ENCODE assay signal across 24 mouse cellular contexts in the genomic region with DNA sequence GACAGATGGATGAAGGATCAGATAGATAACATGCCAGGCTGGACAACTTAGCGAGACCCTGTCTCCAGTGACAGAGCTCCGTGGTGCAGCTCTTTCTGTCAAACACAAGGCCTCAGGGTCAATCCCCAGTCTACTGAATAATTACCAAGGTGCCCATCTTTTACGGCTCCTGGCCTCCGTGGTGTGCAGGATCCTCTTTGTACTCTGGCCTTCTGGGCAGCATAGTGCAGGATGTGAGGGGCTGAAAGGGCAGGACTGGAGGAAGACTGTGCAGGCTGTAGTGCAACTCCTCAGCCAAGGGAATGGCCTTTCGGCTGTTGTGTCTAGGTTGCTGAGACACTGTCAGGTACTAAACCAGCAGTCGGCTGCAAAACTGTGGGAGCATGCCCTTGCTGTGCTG. TPM values are rescaled to one million over a fixed set of nuclear protein-coding genes. Genes with fewer than 3 reads are reported as not detected.
DNase-seq lines count a peak whose midpoint lies in the region; ATAC-seq lines count a peak whose summit lies in the region.
"Had no signal": no experiment of that assay in that cellular context is flagged by ENCODE, and none has a peak within 500 bp of the region (broad histone marks: within the 10 kb centered on the region; RNA-seq: fewer than 3 reads in every experiment).

No protein-coding gene starts in this region.

- H3K36me3 ChIP-seq in hindbrain, embryonic 13.5 days: peaks cover 52% of the 10 kb centered on the region
- peaks cover 7% of the 10 kb centered on the region for H3K36me3 ChIP-seq in hindbrain, embryonic 11.5 days (ENCODE audit: control insufficient read depth, insufficient read depth, low read length)
- peaks cover 81% of the 10 kb centered on the region for H3K36me3 ChIP-seq in liver, embryonic 13.5 days
- H3K36me3 ChIP-seq in liver, embryonic 11.5 days (ENCODE audit: control insufficient read depth, insufficient read depth, low read length): peaks cover 40% of the 10 kb centered on the region

- H3K4me3 ChIP-seq in hindbrain, embryonic 13.5 days: no peak overlapping the region
- H3K4me3 ChIP-seq in hindbrain, embryonic 11.5 days (ENCODE audit: low read depth, low read length): no peak overlapping the region
- no peak overlapping the region for H3K4me3 ChIP-seq in liver, embryonic 13.5 days (replicated peaks)
- H3K4me3 ChIP-seq in liver, embryonic 11.5 days (ENCODE audit: low read depth, low read length): no peak overlapping the region
- H3K4me3 ChIP-seq: heart, adult 2 months had no signal

- DNase-seq in hindbrain, embryonic 11.5 days (ENCODE audit: low spot score): no peak
- DNase-seq in kidney, adult 9 months: peak; percentile 51
- no peak for DNase-seq in kidney, postnatal 14 days
- no peak for DNase-seq in liver, embryonic 13.5 days
- no peak for DNase-seq in liver, embryonic 11.5 days (ENCODE audit: low spot score)
- DNase-seq in frontal cortex, adult 2 months (ENCODE audit: extremely low spot score in 1 of 2, low spot score in 1 of 2): no peak
- DNase-seq: adrenal gland, adult 8-10 months; adrenal gland, postnatal 25 days; cerebellum, adult 8-10 months; cerebellum, postnatal 10 days; cerebellum, postnatal 36 days; embryo, embryonic 11 days; forebrain, postnatal 0 days; gastrocnemius, postnatal 25 days had no signal

- H3K9ac ChIP-seq in hindbrain, embryonic 13.5 days: peak overlapping the region; percentile 35; the same call in 1 of the 2 replicates
- no peak overlapping the region for H3K9ac ChIP-seq in hindbrain, embryonic 11.5 days (ENCODE audit: low read depth, low read length)
- no peak overlapping the region for H3K9ac ChIP-seq in liver, embryonic 13.5 days
- no peak overlapping the region for H3K9ac ChIP-seq in liver, embryonic 11.5 days (ENCODE audit: low read depth, low read length)
- H3K9ac ChIP-seq: forebrain, postnatal 0 days had no signal

- H3K27ac ChIP-seq in hindbrain, embryonic 13.5 days: no peak overlapping the region
- H3K27ac ChIP-seq in hindbrain, embryonic 11.5 days (ENCODE audit: low read depth, low read length): no peak overlapping the region
- H3K27ac ChIP-seq in liver, embryonic 13.5 days: no peak overlapping the region
- no peak overlapping the region for H3K27ac ChIP-seq in liver, embryonic 11.5 days (ENCODE audit: low read depth, low read length)
- H3K27ac ChIP-seq: embryonic facial prominence, embryonic 10.5 days; embryonic facial prominence, embryonic 13.5 days; heart, adult 2 months; hindbrain, embryonic 14.5 days; hindbrain, postnatal 0 days had no signal

- no peak for ATAC-seq in hindbrain, embryonic 13.5 days (ENCODE audit: low FRiP score)
- no peak for ATAC-seq in hindbrain, embryonic 11.5 days (ENCODE audit: low FRiP score)
- ATAC-seq in liver, embryonic 13.5 days (ENCODE audit: low read depth): no peak
- ATAC-seq in liver, embryonic 11.5 days (replicated peaks; ENCODE audit: low FRiP score): no peak
- ATAC-seq: activated CD4-positive, CD25-positive, alpha-beta regulatory T cell, adult 4 months; CD4-positive, CD25-positive, alpha-beta regulatory T cell, adult 4 months; forebrain, embryonic 14.5 days; forebrain, postnatal 0 days; hindbrain, postnatal 0 days; inflammation-experienced regulatory T-cells, adult 6 months had no signal

- no peaks in the 10 kb centered on the region for H3K27me3 ChIP-seq in hindbrain, embryonic 13.5 days
- H3K27me3 ChIP-seq in hindbrain, embryonic 11.5 days (ENCODE audit: control insufficient read depth, insufficient read depth, low read length): no peaks in the 10 kb centered on the region
- no peaks in the 10 kb centered on the region for H3K27me3 ChIP-seq in liver, embryonic 13.5 days
- no peaks in the 10 kb centered on the region for H3K27me3 ChIP-seq in liver, embryonic 11.5 days (replicated peaks; ENCODE audit: control insufficient read depth, insufficient read depth, low read length)
- H3K27me3 ChIP-seq: embryonic facial prominence, embryonic 13.5 days had no signal

- H3K4me2 ChIP-seq in hindbrain, embryonic 13.5 days: no peak overlapping the region
- H3K4me2 ChIP-seq in hindbrain, embryonic 11.5 days (replicated peaks; ENCODE audit: low read depth, low read length): no peak overlapping the region
- H3K4me2 ChIP-seq in liver, embryonic 13.5 days: peak overlapping the region; percentile 81; the same call in 1 of the 2 replicates
- H3K4me2 ChIP-seq in liver, embryonic 11.5 days: no peak overlapping the region

- 91% methylated on average over 6 of the region's 6 CpGs for WGBS in hindbrain, embryonic 13.5 days
- WGBS in hindbrain, embryonic 11.5 days: 99% methylated on average over 6 of the region's 6 CpGs
- 88% methylated on average over 6 of the region's 6 CpGs for WGBS in liver, embryonic 13.5 days (ENCODE audit: insufficient replicate concordance)
- 93% methylated on average over 6 of the region's 6 CpGs for WGBS in liver, embryonic 11.5 days

- peaks cover 17% of the 10 kb centered on the region for H3K4me1 ChIP-seq in hindbrain, embryonic 13.5 days (replicated peaks)
- H3K4me1 ChIP-seq in hindbrain, embryonic 11.5 days (replicated peaks; ENCODE audit: control insufficient read depth, insufficient read depth, low read length): 0 out of 2 replicates have a peak, but pooled peaks cover 2% of the 10 kb centered on the region
- peaks cover 43% of the 10 kb centered on the region for H3K4me1 ChIP-seq in liver, embryonic 13.5 days (replicated peaks)
- peaks cover 10% of the 10 kb centered on the region for H3K4me1 ChIP-seq in liver, embryonic 11.5 days (replicated peaks; ENCODE audit: control insufficient read depth, insufficient read depth, low read length)

- no peaks in the 10 kb centered on the region for H3K9me3 ChIP-seq in hindbrain, embryonic 13.5 days
- no peaks in the 10 kb centered on the region for H3K9me3 ChIP-seq in hindbrain, embryonic 11.5 days (ENCODE audit: control insufficient read depth, low read length)
- no peaks in the 10 kb centered on the region for H3K9me3 ChIP-seq in liver, embryonic 13.5 days (replicated peaks)
- no peaks in the 10 kb centered on the region for H3K9me3 ChIP-seq in liver, embryonic 11.5 days (ENCODE audit: control insufficient read depth, low read length)
- H3K9me3 ChIP-seq: embryonic facial prominence, embryonic 10.5 days; embryonic facial prominence, embryonic 13.5 days had no signal

RNA-seq across cellular contexts. Expression of a gene that starts 1.7 kb away (rescaled TPM):
- polyA plus RNA-seq in hindbrain, embryonic 13.5 days (2015; fragmentation: Nextera tagmentation; extraction: Ambion mirVana): 31.9 and 33.1 TPM in 2 replicates
- polyA plus RNA-seq in hindbrain, embryonic 11.5 days (2014; fragmentation: Nextera tagmentation; extraction: Ambion mirVana): 30.0 and 35.3 TPM in 2 replicates
- 21.0 and 22.2 TPM in 2 replicates for polyA plus RNA-seq in liver, embryonic 13.5 days (2015; fragmentation: Nextera tagmentation; extraction: Ambion mirVana)
- polyA plus RNA-seq in liver, embryonic 11.5 days (2014; fragmentation: Nextera tagmentation; extraction: Ambion mirVana): 28.3 and 36.1 TPM in 2 replicates
- polyA plus RNA-seq in frontal cortex, adult 2 months (2012; rRNA removed): 23.5 and 24.2 TPM in 2 replicates

RNA-seq across cellular contexts. Expression of a gene that starts 8.1 kb away (rescaled TPM):
- 76.0 and 78.7 TPM in 2 replicates for polyA plus RNA-seq in hindbrain, embryonic 13.5 days (2015; fragmentation: Nextera tagmentation; extraction: Ambion mirVana)
- polyA plus RNA-seq in hindbrain, embryonic 11.5 days (2014; fragmentation: Nextera tagmentation; extraction: Ambion mirVana): 298 and 307 TPM in 2 replicates
- polyA plus RNA-seq in liver, embryonic 13.5 days (2015; fragmentation: Nextera tagmentation; extraction: Ambion mirVana): 433 and 444 TPM in 2 replicates
- polyA plus RNA-seq in liver, embryonic 11.5 days (2014; fragmentation: Nextera tagmentation; extraction: Ambion mirVana): 587 and 614 TPM in 2 replicates
- polyA plus RNA-seq in frontal cortex, adult 2 months (2012; rRNA removed): 4.4 and 4.8 TPM in 2 replicates

Comparison
In these comparisons a context has a peak if more than half of its experiments do, and no peak if none do; other contexts are left out.
1. RNA of a gene that starts 8.1 kb away (polyA plus RNA-seq): 587 to 614 TPM in liver, embryonic 11.5 days, 433 to 444 TPM in liver, embryonic 13.5 days, 298 to 307 TPM in hindbrain, embryonic 11.5 days and 76.0 to 78.7 TPM in hindbrain, embryonic 13.5 days; 4.4 to 4.8 TPM in frontal cortex, adult 2 months; every median in the first group is over 10 times any median in the second.